Mouse (Mus musculus) heart, embryonic 12.5 days (tissue): ENCODE data around the gene Kalrn. TPM values are rescaled to one million over a fixed set of nuclear protein-coding genes. Genes with fewer than 3 reads are reported as not detected.

ENCODE experiments used
- ATAC-seq: fragments of 200-750 bp; cut with Nextera tagmentation; 2 replicates; pipeline ENCODE4 v1.8.0; 2017; ENCODE audit warnings: moderate TSS enrichment, moderate library complexity; ENCODE audit not compliant: insufficient number of reproducible peaks, low FRiP score
- H3K27ac ChIP-seq: fragments of 300-500 bp; sonication (generic); 2 replicates; pipeline ENCODE4 v1.5.1; 2016; ENCODE audit warnings: mild to moderate bottlenecking, moderate library complexity; ENCODE audit not compliant: poor library complexity, severe bottlenecking
- H3K27me3 ChIP-seq: fragments of 300-500 bp; sonication (generic); replicated peaks from 2 replicates; pipeline ENCODE4 v1.6.1; 2016; ENCODE audit warnings: mild to moderate bottlenecking, moderate library complexity
- H3K36me3 ChIP-seq: fragments of 300-500 bp; sonication (generic); 2 replicates; pipeline ENCODE4 v1.6.1; 2016; ENCODE audit warnings: mild to moderate bottlenecking, moderate library complexity
- H3K4me1 ChIP-seq: fragments of 300-500 bp; sonication (generic); replicated peaks from 2 replicates; pipeline ENCODE4 v1.6.1; 2016; ENCODE audit warnings: mild to moderate bottlenecking
- H3K4me2 ChIP-seq: fragments of 300-500 bp; sonication (generic); 2 replicates; pipeline ENCODE4 v1.6.1; 2016; ENCODE audit warnings: mild to moderate bottlenecking, moderate library complexity
- H3K4me3 ChIP-seq: fragments of 300-500 bp; sonication (generic); 2 replicates; pipeline ENCODE4 v1.5.1; 2016; ENCODE audit warnings: mild to moderate bottlenecking
- H3K9ac ChIP-seq: fragments of 300-500 bp; sonication (generic); 2 replicates; pipeline ENCODE4 v1.6.1; 2016; ENCODE audit warnings: mild to moderate bottlenecking, moderate library complexity
- H3K9me3 ChIP-seq: fragments of 300-500 bp; sonication (generic); replicated peaks from 2 replicates; pipeline ENCODE4 v1.6.1; 2016; ENCODE audit warnings: mild to moderate bottlenecking, moderate library complexity
- WGBS: fragments of 180-500 bp; shearing (Covaris S2); methylation state at CpG from one replicate; pipeline ENCODE4 v1.1.7; 2016; 5-methylcytosine and 5-hydroxymethylcytosine counted together
- polyA plus RNA-seq: library from polyadenylated mRNA; unstranded; fragments of >200 nt; fragmentation: Nextera tagmentation; extraction: Ambion mirVana; gene quantifications from 2 replicates; pipeline ENCODE4 v1.2.1, GENCODE M21; 2016

Kalrn gene
- polyA plus RNA-seq, 1 experiment from 2014 or later = 29.3 TPM

- Histone ChIP-seq H3K4me3 (no peak overlapping the region), H3K27me3 (no peaks in the 10 kb centered on the region), H3K9me3 (no peaks in the 10 kb centered on the region), H3K36me3 (no peaks in the 10 kb centered on the region), H3K4me1 (peaks cover 22% of the 10 kb centered on the region), H3K4me2 (no peak overlapping the region), H3K9ac (no peak overlapping the region), H3K27ac (no peak overlapping the region)
- ATAC-seq = no peak
- WGBS = 74% methylated on average over 3 of the region's 3 CpGs
Measured at GRCm38 (mm10) chr16:34355547-34355946, 217.8 kb downstream of the Kalrn start.

- no peak overlapping the region for H3K27ac ChIP-seq
- no peak overlapping the region for H3K4me2 ChIP-seq
- WGBS = 84% methylated on average over 3 of the region's 3 CpGs
- ATAC-seq = no peak
- no peak overlapping the region for H3K4me3 ChIP-seq
- H3K9ac ChIP-seq = no peak overlapping the region
- H3K36me3 ChIP-seq = no peaks in the 10 kb centered on the region
- H3K9me3 ChIP-seq = no peaks in the 10 kb centered on the region
- peaks cover 23% of the 10 kb centered on the region for H3K4me1 ChIP-seq
- H3K27me3 ChIP-seq = no peaks in the 10 kb centered on the region
Measured at GRCm38 (mm10) chr16:34354042-34354441, 219.3 kb downstream of the Kalrn start.

GRCm38 (mm10) chr16:34352747-34353146, 220.6 kb downstream of the Kalrn start:
- H3K27ac ChIP-seq = peak overlapping the region; percentile 87
- H3K4me1 ChIP-seq = peaks cover 34% of the 10 kb centered on the region
- H3K4me3 ChIP-seq = no peak overlapping the region
- no peak overlapping the region for H3K9ac ChIP-seq
- peak; percentile 72 for ATAC-seq
- WGBS = 18% methylated on average over 6 of the region's 6 CpGs
- no peaks in the 10 kb centered on the region for H3K27me3 ChIP-seq
- no peaks in the 10 kb centered on the region for H3K9me3 ChIP-seq
- no peak overlapping the region for H3K4me2 ChIP-seq
- no peaks in the 10 kb centered on the region for H3K36me3 ChIP-seq

- Histone ChIP-seq H3K27me3 (no peaks in the 10 kb centered on the region), H3K4me1 (peaks cover 37% of the 10 kb centered on the region), H3K9me3 (no peaks in the 10 kb centered on the region), H3K9ac (no peak overlapping the region), H3K36me3 (no peaks in the 10 kb centered on the region), H3K4me2 (no peak overlapping the region), H3K27ac (no peak overlapping the region), H3K4me3 (no peak overlapping the region)
- no peak for ATAC-seq
- WGBS = 80% methylated on average over 7 of the region's 7 CpGs
Measured at GRCm38 (mm10) chr16:34351575-34352150, 221.7 kb downstream of the Kalrn start.

- H3K9ac ChIP-seq = no peak overlapping the region
- peaks cover 51% of the 10 kb centered on the region for H3K4me1 ChIP-seq
- H3K4me2 ChIP-seq = no peak overlapping the region
- H3K4me3 ChIP-seq = no peak overlapping the region
- H3K27ac ChIP-seq = no peak overlapping the region
- no peaks in the 10 kb centered on the region for H3K27me3 ChIP-seq
- ATAC-seq = no peak
- 66% methylated on average over 10 of the region's 10 CpGs for WGBS
- H3K9me3 ChIP-seq = no peaks in the 10 kb centered on the region
- H3K36me3 ChIP-seq = no peaks in the 10 kb centered on the region
Measured at GRCm38 (mm10) chr16:34347574-34347973, 225.8 kb downstream of the Kalrn start.

- Histone ChIP-seq H3K27me3 (no peaks in the 10 kb centered on the region), H3K4me3 (no peak overlapping the region), H3K4me1 (peaks cover 48% of the 10 kb centered on the region), H3K9me3 (no peaks in the 10 kb centered on the region), H3K36me3 (no peaks in the 10 kb centered on the region), H3K4me2 (no peak overlapping the region), H3K27ac (no peak overlapping the region), H3K9ac (no peak overlapping the region)
- 78% methylated on average over 8 of the region's 8 CpGs for WGBS
- no peak for ATAC-seq
Measured at GRCm38 (mm10) chr16:34344895-34345876, 228.1 kb downstream of the Kalrn start.

GRCm38 (mm10) chr16:34343968-34344367, 229.4 kb downstream of the Kalrn start:
- no peak overlapping the region for H3K4me2 ChIP-seq
- H3K27me3 ChIP-seq = no peaks in the 10 kb centered on the region
- 27% methylated on average over 1 of the region's 1 CpGs for WGBS
- no peak overlapping the region for H3K27ac ChIP-seq
- no peak overlapping the region for H3K4me3 ChIP-seq
- H3K9me3 ChIP-seq = no peaks in the 10 kb centered on the region
- no peak overlapping the region for H3K9ac ChIP-seq
- no peaks in the 10 kb centered on the region for H3K36me3 ChIP-seq
- H3K4me1 ChIP-seq = peaks cover 46% of the 10 kb centered on the region
- no peak for ATAC-seq

- no peaks in the 10 kb centered on the region for H3K9me3 ChIP-seq
- no peak overlapping the region for H3K4me2 ChIP-seq
- H3K9ac ChIP-seq = no peak overlapping the region
- H3K4me3 ChIP-seq = no peak overlapping the region
- H3K27ac ChIP-seq = 0 out of 2 replicates have a peak overlapping the region, but pooled peaks have one; percentile 11
- no peak for ATAC-seq
- no peaks in the 10 kb centered on the region for H3K27me3 ChIP-seq
- WGBS = 58% methylated on average over 4 of the region's 4 CpGs
- no peaks in the 10 kb centered on the region for H3K36me3 ChIP-seq
- H3K4me1 ChIP-seq = peaks cover 40% of the 10 kb centered on the region
Measured at GRCm38 (mm10) chr16:34343161-34343560, 230.2 kb downstream of the Kalrn start.

- Histone ChIP-seq H3K9me3 (no peaks in the 10 kb centered on the region), H3K4me2 (no peak overlapping the region), H3K36me3 (no peaks in the 10 kb centered on the region), H3K4me1 (peaks cover 34% of the 10 kb centered on the region), H3K4me3 (no peak overlapping the region), H3K27me3 (no peaks in the 10 kb centered on the region), H3K27ac (peak overlapping the region; percentile 59), H3K9ac (no peak overlapping the region)
- peak; percentile 49; the same call in 1 of the 2 replicates for ATAC-seq
- WGBS = 25% methylated on average over 7 of the region's 7 CpGs
Measured at GRCm38 (mm10) chr16:34342369-34343160, 230.8 kb downstream of the Kalrn start.

- Histone ChIP-seq H3K9me3 (no peaks in the 10 kb centered on the region), H3K27me3 (no peaks in the 10 kb centered on the region), H3K4me1 (peaks cover 41% of the 10 kb centered on the region), H3K4me3 (no peak overlapping the region), H3K36me3 (no peaks in the 10 kb centered on the region), H3K4me2 (no peak overlapping the region; the same call in 1 of the 2 replicates), H3K27ac (peak overlapping the region; percentile 81), H3K9ac (0 out of 2 replicates have a peak overlapping the region, but pooled peaks have one; percentile 22)
- ATAC-seq = peak; percentile 44; the same call in 1 of the 2 replicates
- 50% methylated on average over 4 of the region's 4 CpGs for WGBS
Measured at GRCm38 (mm10) chr16:34334919-34335318, 238.4 kb downstream of the Kalrn start.

GRCm38 (mm10) chr16:34331630-34332029, 241.7 kb downstream of the Kalrn start:
- Histone ChIP-seq H3K4me1 (peaks cover 55% of the 10 kb centered on the region), H3K27ac (peak overlapping the region; percentile 87), H3K36me3 (no peaks in the 10 kb centered on the region), H3K4me3 (no peak overlapping the region), H3K9ac (no peak overlapping the region), H3K9me3 (no peaks in the 10 kb centered on the region), H3K4me2 (no peak overlapping the region), H3K27me3 (no peaks in the 10 kb centered on the region)
- peak; percentile 50; the same call in 1 of the 2 replicates for ATAC-seq
- WGBS = 33% methylated on average over 5 of the region's 5 CpGs
